In genomic region chr5:107966156-107966555, GRCm38 (mm10) we compare ENCODE assay signal across 18 mouse cellular contexts. TPM values are rescaled to one million over a fixed set of nuclear protein-coding genes. Genes with fewer than 3 reads are reported as not detected.
DNase-seq lines count a peak whose midpoint lies in the region; ATAC-seq and TF ChIP-seq lines count a peak whose summit lies in the region.
"Had no signal": no experiment of that assay in that cellular context is flagged by ENCODE, and none has a peak within 500 bp of the region (broad histone marks: within the 10 kb centered on the region; RNA-seq: fewer than 3 reads in every experiment).

No protein-coding gene starts in this region.

- no peak overlapping the region for H3K4me3 ChIP-seq in ES-E14 (ENCODE audit: insufficient read depth in 1 of 2, low read depth in 1 of 2, low read length in 2 of 2, poor library complexity in 1 of 2, severe bottlenecking in 1 of 2)
- no peak overlapping the region for H3K4me3 ChIP-seq in liver, embryonic 15.5 days (replicated peaks)
- H3K4me3 ChIP-seq in kidney, embryonic 16.5 days (ENCODE audit: low read length) = no peak overlapping the region
- H3K4me3 ChIP-seq: embryonic facial prominence, embryonic 10.5 days; hindbrain, embryonic 13.5 days; limb, embryonic 12.5 days had no signal

- H3K27me3 ChIP-seq in liver, embryonic 15.5 days = no peaks in the 10 kb centered on the region
- no peaks in the 10 kb centered on the region for H3K27me3 ChIP-seq in kidney, embryonic 16.5 days (ENCODE audit: insufficient read depth, low read length)
- H3K27me3 ChIP-seq: hindbrain, embryonic 13.5 days; limb, embryonic 12.5 days had no signal

- ATAC-seq in erythroblast, adult 5-6 weeks (replicated peaks; ENCODE audit: low FRiP score, poor library complexity, severe bottlenecking) = peak; percentile 44
- no peak for ATAC-seq in liver, embryonic 15.5 days (ENCODE audit: insufficient read depth)
- no peak for ATAC-seq in kidney, embryonic 16.5 days (ENCODE audit: low FRiP score, low TSS enrichment)

- H3K27ac ChIP-seq in ES-E14 (ENCODE audit: insufficient read depth, low read depth, low read length, poor library complexity, severe bottlenecking) = no peak overlapping the region
- peak overlapping the region; percentile 77 for H3K27ac ChIP-seq in liver, embryonic 15.5 days (replicated peaks)
- H3K27ac ChIP-seq in kidney, embryonic 16.5 days (ENCODE audit: low read length) = no peak overlapping the region
- H3K27ac ChIP-seq: embryonic facial prominence, embryonic 10.5 days; hindbrain, embryonic 13.5 days; limb, embryonic 12.5 days had no signal

- H3K4me1 ChIP-seq in ES-E14 (ENCODE audit: control insufficient read depth in 2 of 2, insufficient read depth in 2 of 2, low read length in 2 of 2, poor library complexity in 1 of 2) = no peaks in the 10 kb centered on the region
- peaks cover 84% of the 10 kb centered on the region for H3K4me1 ChIP-seq in liver, embryonic 15.5 days (replicated peaks)
- H3K4me1 ChIP-seq in kidney, embryonic 16.5 days (ENCODE audit: insufficient read depth, low read length) = peaks cover 8% of the 10 kb centered on the region
- H3K4me1 ChIP-seq: embryonic facial prominence, embryonic 10.5 days had no signal

- in situ Hi-C loops in ES-E14 (cut with MboI; ENCODE audit: low sequenced_read_pairs in 2 of 2, unreplicated experiment in 2 of 2) = no loop called here

- peak overlapping the region; percentile 46 for H3K4me2 ChIP-seq in liver, embryonic 15.5 days
- no peak overlapping the region for H3K4me2 ChIP-seq in kidney, embryonic 16.5 days (replicated peaks; ENCODE audit: low read depth, low read length)
- H3K4me2 ChIP-seq: hindbrain, embryonic 13.5 days; limb, embryonic 12.5 days; midbrain, embryonic 11.5 days had no signal

- peak; percentile 34 for DNase-seq in gastrocnemius, adult 18-20 months (ENCODE audit: low spot score)
- DNase-seq in gastrocnemius, postnatal 10 days = no peak
- DNase-seq in ES-E14 (ENCODE audit: low read depth, low spot score) = no peak
- no peak for DNase-seq in thymus, postnatal 4 days
- no peak for DNase-seq in left cerebral cortex, postnatal 14 days (ENCODE audit: low spot score in 2 of 2)
- DNase-seq: adrenal gland, postnatal 36 days; cerebellum, postnatal 10 days; heart, adult 18-20 months; heart, postnatal 10 days; kidney, adult 11 months; right cerebral cortex, adult 18-20 months had no signal

- no peak overlapping the region for H3K9ac ChIP-seq in ES-E14 (ENCODE audit: insufficient read depth, low read depth, low read length, poor library complexity, severe bottlenecking)
- H3K9ac ChIP-seq in liver, embryonic 15.5 days = 0 out of 2 replicates have a peak overlapping the region, but pooled peaks have one; percentile 14
- H3K9ac ChIP-seq in kidney, embryonic 16.5 days (replicated peaks; ENCODE audit: low read length) = no peak overlapping the region
- H3K9ac ChIP-seq: hindbrain, embryonic 13.5 days; limb, embryonic 12.5 days had no signal

- intact Hi-C loops in left cerebral cortex, postnatal 14 days (cut with DNase I) = no loop called here

- no peaks in the 10 kb centered on the region for H3K36me3 ChIP-seq in ES-E14 (ENCODE audit: control insufficient read depth, insufficient read depth, low read length, poor library complexity, severe bottlenecking)
- H3K36me3 ChIP-seq in liver, embryonic 15.5 days (replicated peaks) = no peaks in the 10 kb centered on the region
- no peaks in the 10 kb centered on the region for H3K36me3 ChIP-seq in kidney, embryonic 16.5 days (ENCODE audit: insufficient read depth, low read length)
- H3K36me3 ChIP-seq: embryonic facial prominence, embryonic 10.5 days; hindbrain, embryonic 13.5 days; limb, embryonic 12.5 days had no signal

- 21% methylated on average over 3 of the region's 3 CpGs for WGBS in liver, embryonic 15.5 days (ENCODE audit: insufficient replicate concordance)
- WGBS in kidney, embryonic 16.5 days = 44% methylated on average over 3 of the region's 3 CpGs

- no peaks in the 10 kb centered on the region for H3K9me3 ChIP-seq in ES-E14 (ENCODE audit: control insufficient read depth, insufficient read depth, low read depth, low read length)
- H3K9me3 ChIP-seq in liver, embryonic 15.5 days (replicated peaks) = no peaks in the 10 kb centered on the region
- no peaks in the 10 kb centered on the region for H3K9me3 ChIP-seq in kidney, embryonic 16.5 days (ENCODE audit: low read length)
- H3K9me3 ChIP-seq: embryonic facial prominence, embryonic 10.5 days; hindbrain, embryonic 13.5 days; limb, embryonic 12.5 days had no signal

TF ChIP-seq in ES-E14, 5 proteins besides CTCF, POLR2A, EP300 and RAD21:
- peak; percentile 40; the same call in 1 of the 2 replicates for TF ChIP-seq MAFK (IDR thresholded peaks at IDR 0.05; ENCODE audit: insufficient read depth, low read depth, low read length)
- no peak for TF ChIP-seq HCFC1 (IDR thresholded peaks at IDR 0.05; ENCODE audit: borderline replicate concordance, insufficient read depth, low read length)

RNA-seq across cellular contexts. Expression of gene Fam69a, which starts 20.7 kb away (rescaled TPM):
- total RNA-seq in gastrocnemius, adult 18-20 months (2021) = 10 to 100 TPM; 20.2 to 29.6 TPM
- 10 to 100 TPM; 51.1 to 65.5 TPM for total RNA-seq in gastrocnemius, postnatal 10 days (2021)
- total RNA-seq in ES-E14 (2012; rRNA removed) = 7.5 and 7.6 TPM in 2 replicates
- 7.9 and 19.0 TPM in 2 replicates for total RNA-seq in erythroblast, adult 5-6 weeks (2015; ENCODE audit: low replicate concordance)
- 3.6 and 7.2 TPM in 2 replicates for total RNA-seq in erythroblast, adult 5-6 weeks (2017; ENCODE audit: low replicate concordance)
- polyA plus RNA-seq in liver, embryonic 15.5 days (2015; fragmentation: Nextera tagmentation; extraction: Ambion mirVana) = 7.8 and 8.9 TPM in 2 replicates
- 10 to 100 TPM; 42.3 to 47.3 TPM for total RNA-seq in left cerebral cortex, postnatal 14 days (2021)
- 19.6 and 20.8 TPM in 2 replicates for polyA plus RNA-seq in kidney, embryonic 16.5 days (2015; fragmentation: Nextera tagmentation; extraction: Ambion mirVana)
